Mouse (Mus musculus) G1E (cell line): ENCODE results near the gene Pym1. TPM values are rescaled to one million over a fixed set of nuclear protein-coding genes. Genes with fewer than 3 reads are reported as not detected.

Experiments used
- ATAC-seq: 2 replicates; pipeline ENCODE4 v1.8.0; 2016; ENCODE audit warnings: mild to moderate bottlenecking; ENCODE audit not compliant: insufficient number of reproducible peaks, poor library complexity, low FRiP score, severe bottlenecking; ENCODE audit errors: extremely low read depth
- DNase-seq: peaks from one replicate; pipeline ENCODE4 v3.0.0; 2012; ENCODE audit warnings: low spot score
- H3K27me3 ChIP-seq: 2 replicates; pipeline ENCODE4 v1.6.1; 2012; ENCODE audit warnings: mild to moderate bottlenecking, low read length, inconsistent platforms; ENCODE audit not compliant: insufficient read depth
- H3K36me3 ChIP-seq: replicated peaks from 2 replicates; pipeline ENCODE3; 2012; ENCODE audit warnings: mild to moderate bottlenecking, inconsistent platforms
- H3K4me1 ChIP-seq: 2 replicates; pipeline ENCODE4 v1.6.1; 2012; ENCODE audit warnings: low read depth, low read length, inconsistent platforms, mixed read lengths; ENCODE audit not compliant: insufficient read depth
- H3K4me3 ChIP-seq: 2 replicates; pipeline ENCODE4 v1.5.1; 2012; ENCODE audit warnings: low read depth, mild to moderate bottlenecking, inconsistent platforms, low read length, moderate library complexity, mixed read lengths
- H3K9me3 ChIP-seq: replicated peaks from 2 replicates; pipeline ENCODE4 v1.6.1; 2012; ENCODE audit warnings: inconsistent platforms
- CTCF ChIP-seq: IDR thresholded peaks from 2 replicates; pipeline ENCODE4 v1.5.1; 2012; ENCODE audit warnings: low read depth, low read length, inconsistent platforms, mixed read lengths
- GATA1 ChIP-seq: IDR thresholded peaks from 2 replicates; pipeline ENCODE4 v1.6.1; 2012; ENCODE audit warnings: borderline replicate concordance, low read length, inconsistent platforms, mixed read lengths
- GATA2 ChIP-seq: IDR thresholded peaks from 2 replicates; pipeline ENCODE4 v1.6.1; 2012; ENCODE audit warnings: low read depth, low read length, inconsistent platforms, borderline replicate concordance
- POLR2AphosphoS5 ChIP-seq: IDR thresholded peaks from 2 replicates; pipeline ENCODE4 v1.6.1; 2012; ENCODE audit warnings: low read depth, low read length, inconsistent platforms; ENCODE audit not compliant: insufficient replicate concordance
- TAL1 ChIP-seq: conservative IDR thresholded peaks from 2 replicates; pipeline ENCODE4 v1.6.1; 2012; ENCODE audit warnings: low read depth, low read length, inconsistent platforms, mixed read lengths
- polyA plus RNA-seq: library from polyadenylated mRNA; stranded (reverse); fragments of >175 nt; gene quantifications from 2 replicates; pipeline ENCODE4 v1.2.3, GENCODE M21; 2012
- total RNA-seq, 2 experiments: library from RNA; stranded (forward) in 1 of 2; stranded (reverse) in 1 of 2; fragments of 200-1000 nt in 1 of 2; fragments of >200 nt in 1 of 2; fragmentation: Nextera tagmentation in 1 of 2; gene quantifications; 2 replicates each; pipeline ENCODE4 v1.2.3; 2014 to 2017

Gene Pym1
- total and polyA plus RNA-seq, 3 experiments: 44.3 to 144 (median 93.7) TPM

- DNase-seq (no peak), ATAC-seq (no peak)
- Histone ChIP-seq H3K4me1 (no peaks in the 10 kb centered on the region; the same call in 1 of the 2 replicates), H3K9me3 (no peaks in the 10 kb centered on the region), H3K4me3 (no peak overlapping the region), H3K27me3 (peaks cover 4% of the 10 kb centered on the region; the same call in 1 of the 2 replicates), H3K36me3 (peaks cover 14% of the 10 kb centered on the region)
- TF ChIP-seq GATA1 (no peak), CTCF (no peak), POLR2AphosphoS5 (no peak), TAL1 (no peak), GATA2 (no peak)
Measured at GRCm38 (mm10) chr10:128772895-128773294, 25.2 kb downstream of the Pym1 start.

GRCm38 (mm10) chr10:128773685-128774084 lies 26.0 kb downstream of the Pym1 start:
- TF ChIP-seq TAL1: no peak
- no peak for TF ChIP-seq GATA2
- TF ChIP-seq POLR2AphosphoS5: no peak
- TF ChIP-seq CTCF: no peak
- TF ChIP-seq GATA1: no peak
- Histone ChIP-seq H3K9me3 (no peaks in the 10 kb centered on the region), H3K4me3 (no peak overlapping the region), H3K4me1 (no peaks in the 10 kb centered on the region; the same call in 1 of the 2 replicates), H3K36me3 (peaks cover 9% of the 10 kb centered on the region), H3K27me3 (peaks cover 4% of the 10 kb centered on the region; the same call in 1 of the 2 replicates)
- DNase-seq: peak; percentile 11
- no peak for ATAC-seq

- no peak for ATAC-seq
- H3K27me3 ChIP-seq: peaks cover 28% of the 10 kb centered on the region
Measured at GRCm38 (mm10) chr10:128778441-128778840, 30.8 kb downstream of the Pym1 start.

GRCm38 (mm10) chr10:128779011-128779795 lies 31.5 kb downstream of the Pym1 start:
- no peak for DNase-seq
- Histone ChIP-seq H3K4me1 (peaks cover 3% of the 10 kb centered on the region; the same call in 1 of the 2 replicates), H3K27me3 (peaks cover 32% of the 10 kb centered on the region), H3K4me3 (no peak overlapping the region), H3K36me3 (no peaks in the 10 kb centered on the region), H3K9me3 (peaks cover 10% of the 10 kb centered on the region)
- TF ChIP-seq GATA2: no peak
- TF ChIP-seq GATA1: no peak
- TF ChIP-seq TAL1: no peak
- no peak for TF ChIP-seq CTCF
- no peak for TF ChIP-seq POLR2AphosphoS5
- peak; percentile 63; the same call in 1 of the 2 replicates for ATAC-seq

More at GRCm38 (mm10) chr10:128778441-128778840, 30.8 kb downstream of the Pym1 start:
- no peak for DNase-seq
- Histone ChIP-seq H3K4me3 (no peak overlapping the region), H3K9me3 (peaks cover 3% of the 10 kb centered on the region; the same call in 1 of the 2 replicates), H3K4me1 (peaks cover 3% of the 10 kb centered on the region; the same call in 1 of the 2 replicates), H3K36me3 (no peaks in the 10 kb centered on the region)
- TF ChIP-seq GATA1 (no peak), TAL1 (no peak), CTCF (no peak), POLR2AphosphoS5 (no peak), GATA2 (no peak)

GRCm38 (mm10) chr10:128780200-128780599 lies 32.5 kb downstream of the Pym1 start:
- peaks cover 3% of the 10 kb centered on the region; the same call in 1 of the 2 replicates for H3K4me1 ChIP-seq
- DNase-seq: no peak
- peaks cover 12% of the 10 kb centered on the region for H3K9me3 ChIP-seq
- H3K36me3 ChIP-seq: no peaks in the 10 kb centered on the region
- no peak overlapping the region for H3K4me3 ChIP-seq
- TF ChIP-seq CTCF: no peak
- no peak for TF ChIP-seq GATA1
- TF ChIP-seq POLR2AphosphoS5: no peak
- TF ChIP-seq GATA2: no peak
- TF ChIP-seq TAL1: no peak
- no peak for ATAC-seq
- H3K27me3 ChIP-seq: peaks cover 32% of the 10 kb centered on the region

- no peak for DNase-seq
- Histone ChIP-seq H3K4me3 (no peak within 1 kb of the TSS), H3K4me1 (peaks cover 7% of the 10 kb centered on the region; the same call in 1 of the 2 replicates), H3K36me3 (no peaks in the 10 kb centered on the region), H3K9me3 (no peaks in the 10 kb centered on the region), H3K27me3 (peaks cover 18% of the 10 kb centered on the region)
- TF ChIP-seq CTCF: no peak
- no peak for TF ChIP-seq GATA1
- TF ChIP-seq GATA2: no peak
- no peak for TF ChIP-seq TAL1
- TF ChIP-seq POLR2AphosphoS5: no peak
- no peak for ATAC-seq
Measured at GRCm38 (mm10) chr10:128790398-128791124, 42.9 kb downstream of the Pym1 start, which contains the start of gene Mmp19. TSS of gene Mmp19 (plus strand) at chr10:128790910.
